Mouse (Mus musculus) heart, adult 2 months (tissue): ENCODE measurements around the gene Sdk2.

ENCODE experiments used
- CTCF ChIP-seq: fragments of 200-600 bp; IDR thresholded peaks from 2 replicates; pipeline ENCODE4 v1.8.1; 2022; ENCODE audit warnings: antibody characterized with exemption, mild to moderate bottlenecking, moderate library complexity
- EP300 ChIP-seq: fragments of 200-500 bp; IDR thresholded peaks from 2 replicates; pipeline ENCODE4 v1.6.1; 2011; ENCODE audit warnings: low read depth, low read length, control low read depth; ENCODE audit not compliant: insufficient read depth
- POLR2A ChIP-seq: fragments of 200-500 bp; IDR thresholded peaks from 2 replicates; pipeline ENCODE4 v1.6.1; 2011; ENCODE audit warnings: mild to moderate bottlenecking, low read depth, low read length, control low read depth; ENCODE audit not compliant: insufficient read depth

DNA sequence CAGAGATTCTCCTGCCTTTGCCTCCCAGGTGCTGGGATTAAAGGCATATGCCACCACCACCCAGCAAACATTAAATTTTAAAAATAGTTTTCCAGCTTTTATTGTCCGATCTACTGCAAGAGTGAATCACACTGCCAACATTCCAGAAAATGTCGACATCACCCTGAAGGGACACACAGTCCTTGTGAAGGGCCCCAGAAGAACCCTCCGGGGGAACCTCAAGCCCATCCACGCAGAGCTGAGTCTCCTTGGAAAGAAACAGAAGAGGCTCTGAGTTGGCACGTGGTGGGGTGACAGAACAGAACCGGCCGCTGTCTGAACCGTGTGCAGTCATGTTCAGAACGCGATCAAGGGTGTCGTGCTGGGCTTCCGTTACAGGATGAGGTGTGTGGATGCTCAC is 310.3 kb downstream of the Sdk2 start:
- no peak for TF ChIP-seq POLR2A
- TF ChIP-seq CTCF = no peak
- TF ChIP-seq EP300 = no peak
